Mouse (Mus musculus): ENCODE results near the gene Dnah3.

DNA sequence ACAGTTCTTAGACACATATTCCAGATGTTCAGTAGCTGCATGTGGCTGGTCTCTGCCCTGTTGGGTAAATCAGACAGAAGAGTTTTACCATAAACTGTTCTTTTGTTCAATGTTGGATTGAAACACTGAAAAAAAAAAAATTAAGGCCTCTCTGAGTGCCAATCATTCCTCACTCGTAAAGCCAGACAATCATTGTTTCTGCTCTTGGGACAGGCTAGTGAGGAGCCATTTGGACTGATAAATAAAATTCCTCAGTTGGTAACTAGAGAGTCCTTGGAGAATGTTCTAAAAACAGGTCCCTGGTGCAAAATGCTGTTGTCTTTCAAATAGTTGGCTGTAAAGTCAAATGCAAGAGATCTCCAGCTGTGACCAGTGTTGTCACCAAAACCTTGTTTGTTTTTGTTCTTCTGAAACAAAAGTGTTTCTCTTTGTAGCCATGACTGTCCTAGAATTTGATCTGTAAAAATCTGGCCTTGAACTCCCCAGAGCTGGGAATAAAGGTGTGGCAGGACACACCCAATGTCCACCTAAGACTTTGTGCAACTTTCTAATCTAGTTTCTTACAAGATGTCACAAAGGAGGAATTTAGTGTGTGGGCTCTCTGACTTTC lies 196.7 kb downstream of the Dnah3 start:
- no peak for TF ChIP-seq CTCF (IDR thresholded peaks at IDR 0.05; ENCODE audit: low read depth, low read length)
- no peak for TF ChIP-seq POLR2A (IDR thresholded peaks at IDR 0.05; ENCODE audit: borderline replicate concordance, low read depth, low read length)
